Mouse (Mus musculus): ENCODE results near the gene Pole3.

GRCm38 (mm10) chr4:62475793-62476192 lies 49.1 kb downstream of the Pole3 start:
- TF ChIP-seq CTCF (IDR thresholded peaks at IDR 0.05; ENCODE audit: low read depth) (no peak), EP300 (optimal IDR thresholded peaks at IDR 0.05) (no peak)

Measured in stomach, postnatal 0 days (tissue).